Mouse (Mus musculus) embryonic fibroblast, embryonic 13.5 days (primary cell): ENCODE measurements around the gene Phf7. TPM values are rescaled to one million over a fixed set of nuclear protein-coding genes. Genes with fewer than 3 reads are reported as not detected.

Experiments used
- H3K27ac ChIP-seq: 2 replicates; pipeline ENCODE4 v1.5.1; 2012; ENCODE audit warnings: low read length, control low read depth, inconsistent platforms; ENCODE audit not compliant: insufficient read depth
- H3K4me1 ChIP-seq: 2 replicates; pipeline ENCODE4 v1.6.1; 2011; ENCODE audit warnings: low read length; ENCODE audit not compliant: control insufficient read depth, insufficient read depth
- H3K4me3 ChIP-seq: 2 replicates; pipeline ENCODE4 v1.5.1; 2011; ENCODE audit warnings: mild to moderate bottlenecking, control low read depth, low read length; ENCODE audit not compliant: insufficient read depth
- CTCF ChIP-seq: IDR thresholded peaks from 2 replicates; pipeline ENCODE4 v1.5.1; 2011; ENCODE audit warnings: mild to moderate bottlenecking, control low read depth, low read length, moderate library complexity, borderline replicate concordance; ENCODE audit not compliant: insufficient read depth
- POLR2A ChIP-seq: IDR thresholded peaks from 2 replicates; pipeline ENCODE4 v1.6.1; 2011; ENCODE audit warnings: low read depth, mild to moderate bottlenecking, control low read depth, low read length, moderate library complexity
- polyA plus RNA-seq: library from polyadenylated mRNA; stranded (reverse); fragments of >200 nt; gene quantifications from 2 replicates; pipeline ENCODE4 v1.2.4, GENCODE M21; 2011; ENCODE audit warnings: low read depth; ENCODE audit not compliant: missing spikeins, insufficient read length

Phf7 gene
- polyA plus RNA-seq, 1 experiment = 6.5 TPM

GRCm38 (mm10) chr14:31214684-31215083 is 36.4 kb downstream of the Phf7 start:
- Histone ChIP-seq H3K4me3 (no peak overlapping the region), H3K27ac (no peak overlapping the region), H3K4me1 (no peaks in the 10 kb centered on the region)
- TF ChIP-seq CTCF (no peak), POLR2A (no peak)

- TF ChIP-seq POLR2A = no peak
- TF ChIP-seq CTCF = no peak
- Histone ChIP-seq H3K4me3 (no peak overlapping the region), H3K4me1 (no peaks in the 10 kb centered on the region), H3K27ac (no peak overlapping the region)
Measured at GRCm38 (mm10) chr14:31213868-31214267, 37.2 kb downstream of the Phf7 start.

GRCm38 (mm10) chr14:31212499-31212898 is 38.6 kb downstream of the Phf7 start:
- H3K27ac ChIP-seq = no peak overlapping the region
- H3K4me3 ChIP-seq = no peak overlapping the region
- no peaks in the 10 kb centered on the region for H3K4me1 ChIP-seq
- TF ChIP-seq POLR2A (no peak), CTCF (no peak)

- Histone ChIP-seq H3K4me3 (no peak overlapping the region), H3K27ac (no peak overlapping the region), H3K4me1 (no peaks in the 10 kb centered on the region)
- TF ChIP-seq CTCF (no peak), POLR2A (no peak)
Measured at GRCm38 (mm10) chr14:31211854-31212253, 39.3 kb downstream of the Phf7 start.

- no peak overlapping the region for H3K27ac ChIP-seq
- H3K4me3 ChIP-seq = no peak overlapping the region
- TF ChIP-seq POLR2A (no peak), CTCF (no peak)
Measured at GRCm38 (mm10) chr14:31209133-31209557, 42.0 kb downstream of the Phf7 start.

GRCm38 (mm10) chr14:31208084-31208483 is 43.0 kb downstream of the Phf7 start, which contains the start of gene Tnnc1:
Gene Tnnc1, plus strand, starts transcription at chr14:31208312.
- no peak for TF ChIP-seq POLR2A
- TF ChIP-seq CTCF = no peak
- H3K27ac ChIP-seq = no peak within 1 kb of the TSS
- H3K4me3 ChIP-seq = 0 out of 2 replicates have a peak within 1 kb of the TSS, but pooled peaks have one; percentile 60
- 0 out of 2 replicates have a peak, but pooled peaks cover 2% of the 10 kb centered on the region for H3K4me1 ChIP-seq

More at GRCm38 (mm10) chr14:31209133-31209557, 42.0 kb downstream of the Phf7 start:
- H3K4me1 ChIP-seq = 0 out of 2 replicates have a peak, but pooled peaks cover 2% of the 10 kb centered on the region

- TF ChIP-seq POLR2A = no peak
- no peak for TF ChIP-seq CTCF
- H3K4me3 ChIP-seq = peak overlapping the region; percentile 60
- H3K4me1 ChIP-seq = 0 out of 2 replicates have a peak, but pooled peaks cover 2% of the 10 kb centered on the region
- H3K27ac ChIP-seq = no peak overlapping the region
Measured at GRCm38 (mm10) chr14:31207070-31207830, 43.9 kb downstream of the Phf7 start.

- H3K27ac ChIP-seq = peak overlapping the region; percentile 77
- peak overlapping the region; percentile 92 for H3K4me3 ChIP-seq
- H3K4me1 ChIP-seq = 0 out of 2 replicates have a peak, but pooled peaks cover 2% of the 10 kb centered on the region
- TF ChIP-seq POLR2A (peak; percentile 86), CTCF (no peak)
Measured at GRCm38 (mm10) chr14:31206472-31206981, 44.6 kb downstream of the Phf7 start.

GRCm38 (mm10) chr14:31205562-31206467 is 45.3 kb downstream of the Phf7 start:
- TF ChIP-seq CTCF (no peak), POLR2A (peak; percentile 42)
- peak overlapping the region; percentile 77 for H3K27ac ChIP-seq
- 0 out of 2 replicates have a peak, but pooled peaks cover 2% of the 10 kb centered on the region for H3K4me1 ChIP-seq
- peak overlapping the region; percentile 92 for H3K4me3 ChIP-seq
